Mouse (Mus musculus): ENCODE measurements around the gene Sdk1.

The Sdk1 gene

DNA sequence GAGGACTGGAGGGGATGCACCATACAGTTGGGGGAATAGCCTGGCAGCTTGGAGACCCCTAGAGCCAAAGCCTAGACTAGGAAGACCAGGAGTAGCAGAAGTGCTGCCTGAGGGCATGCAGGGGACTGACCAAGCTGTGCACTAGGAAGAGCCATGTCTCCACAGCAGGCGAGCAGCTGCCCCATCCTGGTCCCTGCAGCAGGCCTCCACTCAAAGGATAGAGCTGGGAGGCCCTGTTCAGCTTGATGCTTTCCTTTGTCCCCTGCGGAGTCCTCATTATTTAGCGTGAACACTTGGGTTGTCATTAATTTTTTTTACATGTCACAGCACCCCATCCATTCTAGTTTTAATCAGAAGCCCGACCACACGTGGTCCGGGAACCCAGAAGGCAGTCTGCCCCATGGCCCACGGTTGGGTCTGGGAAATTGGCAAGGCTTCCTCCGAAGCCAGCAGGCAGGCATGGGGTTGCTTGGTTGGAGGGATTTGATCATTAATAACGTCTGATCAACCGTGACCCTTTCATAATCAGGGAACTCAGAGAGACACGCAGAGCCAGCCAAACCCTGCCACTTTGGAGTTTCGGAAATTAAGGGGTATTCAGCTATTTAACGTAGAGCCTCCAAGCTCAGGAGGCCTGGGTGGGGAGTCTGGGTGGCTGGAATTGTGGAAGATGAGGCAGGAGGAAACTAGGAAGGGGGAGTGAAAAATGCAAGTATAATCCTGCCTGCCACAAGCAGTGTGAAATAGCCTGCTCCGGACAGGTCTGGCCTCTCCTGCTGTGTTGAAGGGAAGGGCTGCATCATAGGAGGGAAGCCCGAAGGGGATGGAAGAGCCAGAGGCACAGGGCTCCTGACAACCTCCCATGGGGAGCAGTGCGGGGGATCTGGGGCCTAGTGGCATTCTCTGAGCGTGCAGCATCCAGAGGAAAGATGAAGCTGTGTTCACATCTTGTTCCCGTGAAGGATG, 872.2 kb downstream of the Sdk1 start:
- DNase-seq (ENCODE audit: low spot score in 2 of 2) = no peak

DNA sequence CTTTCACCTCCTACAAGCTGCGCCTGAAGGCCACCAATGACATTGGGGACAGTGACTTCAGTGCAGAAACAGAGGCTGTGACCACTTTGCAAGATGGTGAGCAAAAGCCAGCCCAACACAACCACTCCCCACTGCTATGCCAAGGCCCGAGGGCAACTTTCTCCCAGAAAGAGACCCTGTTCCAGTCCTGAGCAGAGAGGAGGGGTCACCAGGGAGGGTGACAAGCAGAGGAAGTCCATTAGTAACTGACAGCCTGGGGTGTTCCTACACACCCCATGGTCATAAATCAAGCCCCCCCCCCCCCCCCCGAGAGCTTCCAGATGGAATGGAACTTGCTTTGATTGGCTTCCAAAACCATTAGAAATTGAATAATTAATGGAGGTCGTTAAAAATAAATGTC, 886.5 kb downstream of the Sdk1 start:
- no peak for DNase-seq (ENCODE audit: low spot score in 2 of 2)

DNA sequence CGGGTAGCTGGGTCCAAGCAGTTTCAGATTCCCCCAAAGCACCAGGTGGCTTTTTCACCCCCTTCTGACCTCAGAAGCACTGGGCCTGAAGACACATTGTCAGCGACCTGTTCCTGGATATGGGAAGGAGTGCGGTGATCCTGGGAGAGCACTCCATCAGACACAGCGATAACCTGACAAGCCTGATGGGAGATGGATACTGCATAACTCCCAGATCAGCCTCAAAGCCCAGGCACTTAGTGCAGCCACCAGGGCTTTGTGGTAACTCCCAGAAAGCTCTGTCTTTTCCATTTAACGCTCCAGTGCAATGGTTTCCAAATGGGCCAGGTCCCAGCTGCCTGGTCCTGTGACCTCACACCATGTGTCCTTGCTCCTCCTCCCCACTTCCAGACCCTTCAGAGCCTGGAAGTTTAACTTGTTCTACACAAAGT, 886.9 kb downstream of the Sdk1 start:
- no peak for DNase-seq (ENCODE audit: low spot score in 2 of 2)

DNA sequence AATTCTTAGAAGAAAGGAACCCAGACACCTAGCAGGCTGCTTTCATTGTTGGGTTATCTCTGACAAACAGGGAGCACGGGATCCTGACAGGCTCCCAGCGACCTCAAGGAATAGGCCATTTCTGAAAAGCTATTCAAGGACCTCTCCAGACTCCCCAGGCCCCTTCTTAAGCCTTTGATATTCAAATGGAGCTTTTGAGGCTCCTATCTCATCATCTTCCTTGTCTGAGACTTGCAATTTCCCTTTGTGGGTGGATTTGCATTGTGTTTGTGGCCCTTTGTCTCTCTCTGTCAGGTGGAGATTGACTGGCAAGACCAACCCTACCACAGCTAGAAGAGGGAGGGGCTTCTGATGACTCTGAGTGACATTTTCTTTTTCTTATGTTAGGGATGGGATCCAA, 888.7 kb downstream of the Sdk1 start:
- no peak for DNase-seq (ENCODE audit: low spot score in 2 of 2)

DNA sequence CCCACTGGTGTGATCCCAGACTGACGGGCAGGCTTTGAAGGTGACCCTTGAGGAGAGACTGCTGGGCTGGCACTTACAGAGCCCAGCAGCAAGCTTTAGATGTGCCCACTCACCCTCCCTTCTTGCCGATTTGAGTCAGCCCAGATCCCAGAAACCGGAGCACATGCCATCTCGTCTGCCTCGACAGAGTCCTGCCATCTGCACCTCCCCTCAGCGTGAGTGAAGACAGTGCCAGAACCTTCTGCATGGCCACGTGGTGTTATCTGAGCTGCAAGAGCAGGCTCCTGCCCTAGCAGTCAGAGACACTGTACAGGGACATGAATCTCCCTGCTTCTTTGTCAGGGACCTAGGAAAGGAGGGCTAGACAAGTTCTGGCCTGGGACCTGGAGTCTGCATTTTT, 898.7 kb downstream of the Sdk1 start:
- DNase-seq (ENCODE audit: low spot score in 2 of 2) = peak; percentile 33 to 36

DNA sequence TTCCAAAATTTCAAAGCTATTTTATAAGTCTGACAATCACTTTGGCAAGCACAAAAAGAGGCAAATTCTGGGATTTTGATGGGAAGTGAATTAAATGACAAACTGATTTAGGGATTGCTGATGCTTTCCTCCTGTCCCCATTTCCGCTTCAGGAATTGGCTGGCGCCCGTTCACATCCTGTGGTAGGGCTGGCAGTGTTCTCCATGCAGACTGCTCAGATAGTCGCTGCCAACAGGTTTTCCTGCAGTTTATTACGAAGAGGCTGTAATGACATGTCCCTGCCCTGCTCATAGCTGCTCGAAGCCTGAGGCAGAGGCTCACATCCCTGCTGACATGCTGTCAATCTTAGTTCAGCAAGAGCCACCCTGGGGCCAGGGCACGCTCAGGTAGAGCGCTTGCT, 908.3 kb downstream of the Sdk1 start:
- no peak for DNase-seq (ENCODE audit: low spot score in 2 of 2)

DNA sequence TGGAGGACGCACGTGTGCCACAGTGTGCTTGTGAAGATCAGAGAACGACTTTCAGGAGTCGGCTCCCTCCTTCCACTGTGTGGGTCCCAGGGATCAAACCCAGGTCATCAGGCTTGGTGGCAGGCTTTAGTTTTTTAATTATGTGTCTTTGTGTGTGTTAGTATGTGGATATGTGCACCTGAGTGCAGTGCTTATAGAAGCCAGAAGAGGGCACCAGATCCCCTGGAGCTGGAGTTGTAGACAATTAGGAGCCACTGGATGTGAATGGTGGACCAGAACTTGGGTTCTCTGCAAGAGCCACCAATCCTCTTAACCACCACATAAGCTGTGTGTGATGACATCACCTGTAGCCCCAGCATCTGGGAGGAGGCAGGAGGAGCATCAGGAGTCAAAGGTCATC, 909.5 kb downstream of the Sdk1 start:
- DNase-seq (ENCODE audit: low spot score in 2 of 2) = no peak

DNA sequence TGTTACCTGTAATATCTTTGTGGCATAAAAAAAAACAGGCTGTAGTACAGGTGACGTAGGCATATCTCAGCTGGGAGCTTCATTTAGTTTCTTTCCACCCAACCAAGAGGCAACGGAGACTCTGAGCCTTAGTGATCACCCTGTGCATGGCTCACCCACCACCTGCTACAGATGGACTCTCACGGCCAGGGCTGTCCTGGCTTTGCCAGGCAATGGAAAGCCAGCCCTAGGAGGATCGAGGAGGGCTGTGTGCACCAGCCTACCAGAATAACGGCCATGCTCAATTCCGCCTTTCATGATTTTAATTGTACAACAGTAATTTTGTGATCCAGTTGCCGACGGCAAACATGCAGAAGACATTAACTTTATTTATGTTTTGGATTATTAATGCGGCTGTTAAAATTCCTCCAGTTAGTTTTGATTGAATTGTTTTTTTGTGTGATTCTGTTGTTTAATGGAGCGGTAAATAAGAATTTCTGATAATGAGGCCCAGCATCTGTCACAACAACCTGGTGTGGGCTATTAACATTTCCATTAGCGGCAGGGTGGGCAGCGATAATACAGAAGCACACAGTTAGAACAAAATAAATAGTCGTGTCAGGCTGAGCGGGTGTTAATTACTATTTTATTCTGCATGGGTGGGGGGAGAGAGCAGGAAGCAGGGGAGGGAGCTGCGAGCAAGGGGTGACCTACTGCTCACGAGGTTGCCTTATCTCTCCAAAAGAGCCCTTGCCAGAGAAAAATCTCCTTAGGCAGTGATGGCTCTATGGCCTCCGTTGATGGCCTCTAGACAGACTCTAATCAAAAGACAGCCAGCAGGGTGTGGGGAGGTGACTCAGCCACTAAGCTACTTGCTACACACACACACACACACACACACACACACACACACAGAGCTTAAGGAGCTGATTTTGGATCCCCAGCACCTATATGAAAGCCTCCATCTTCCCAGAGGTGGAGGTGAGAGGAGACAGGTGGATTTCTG, 915.9 kb downstream of the Sdk1 start:
- DNase-seq (ENCODE audit: low spot score in 2 of 2) = no peak

DNA sequence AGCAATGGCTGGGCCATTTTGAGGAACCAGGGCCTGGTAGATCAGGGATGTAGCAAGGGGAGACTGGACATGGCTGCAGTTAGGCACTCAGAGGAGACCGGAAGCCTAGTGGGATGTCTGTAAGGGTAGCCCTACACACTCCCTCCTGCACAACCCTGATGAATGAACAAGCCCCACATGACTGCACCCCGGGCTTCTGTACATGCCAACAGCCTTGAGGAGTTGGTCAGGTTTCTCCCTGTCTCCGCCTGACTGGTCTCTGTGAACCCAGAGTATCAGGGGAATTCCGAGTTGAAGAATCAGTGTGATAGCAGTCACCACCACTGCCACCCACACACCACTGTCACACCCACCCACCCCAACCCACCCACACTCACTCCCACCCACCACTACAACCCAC, 922.2 kb downstream of the Sdk1 start:
- no peak for DNase-seq (ENCODE audit: low spot score in 2 of 2)

DNA sequence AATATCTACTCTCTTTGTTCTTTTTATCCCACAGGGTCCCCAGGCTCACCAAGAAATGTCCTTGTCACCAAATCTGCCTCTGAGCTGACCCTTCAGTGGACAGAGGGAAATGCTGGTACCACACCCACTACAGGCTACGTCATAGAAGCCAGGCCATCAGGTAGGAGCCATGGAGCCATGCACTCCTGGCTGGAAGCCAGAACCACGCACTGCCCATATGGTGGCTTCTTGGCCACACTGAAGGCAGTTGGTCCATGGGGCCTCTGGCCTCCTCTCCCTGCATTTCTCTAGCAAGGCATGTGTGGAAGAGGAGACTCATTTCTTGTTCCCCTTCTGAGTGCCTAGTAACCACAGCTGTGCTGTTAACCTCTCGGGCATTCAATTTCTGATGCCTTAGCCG, 932.3 kb downstream of the Sdk1 start:
- DNase-seq (ENCODE audit: low spot score in 2 of 2) = no peak

DNA sequence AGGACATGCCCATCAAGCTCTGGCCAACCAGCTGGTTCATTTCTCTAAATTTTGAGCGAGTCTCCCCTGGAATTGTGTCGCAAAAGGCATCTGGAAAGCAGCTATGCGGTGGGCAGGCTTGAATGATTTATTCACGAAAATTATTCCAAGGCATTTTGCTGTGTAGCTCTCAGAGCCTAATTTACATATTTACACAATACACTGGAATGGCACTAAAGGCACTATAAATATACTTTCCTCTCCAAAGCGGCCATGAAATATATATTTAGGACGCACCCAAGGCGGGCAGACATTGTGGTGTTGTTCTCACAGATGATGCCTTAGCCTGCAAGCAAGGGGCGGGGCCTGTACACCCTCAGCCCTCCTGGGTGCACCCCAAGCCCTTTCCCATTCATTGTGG, 936.9 kb downstream of the Sdk1 start:
- DNase-seq (ENCODE audit: low spot score in 2 of 2) = peak; percentile 8 to 34

DNA sequence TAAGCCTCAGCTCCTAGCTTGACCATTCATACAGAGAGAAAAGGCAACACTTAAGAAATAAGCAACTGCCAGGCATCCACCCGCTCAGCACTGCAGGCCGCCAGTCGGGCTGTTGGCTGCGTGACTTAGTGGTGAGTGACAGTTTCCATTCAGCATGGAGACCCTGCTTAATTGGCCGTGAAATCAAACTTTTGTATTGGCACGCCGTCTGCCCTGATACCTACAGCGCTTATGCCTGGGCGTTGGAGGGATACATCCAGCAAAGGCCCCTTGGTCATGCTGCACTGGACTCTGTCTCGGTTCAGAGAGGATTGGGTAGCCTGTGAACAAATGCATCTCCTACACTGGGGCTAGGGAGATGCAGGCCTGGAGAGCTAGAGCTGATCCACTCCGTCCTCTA, 938.0 kb downstream of the Sdk1 start:
- no peak for DNase-seq (ENCODE audit: low spot score in 2 of 2)

DNA sequence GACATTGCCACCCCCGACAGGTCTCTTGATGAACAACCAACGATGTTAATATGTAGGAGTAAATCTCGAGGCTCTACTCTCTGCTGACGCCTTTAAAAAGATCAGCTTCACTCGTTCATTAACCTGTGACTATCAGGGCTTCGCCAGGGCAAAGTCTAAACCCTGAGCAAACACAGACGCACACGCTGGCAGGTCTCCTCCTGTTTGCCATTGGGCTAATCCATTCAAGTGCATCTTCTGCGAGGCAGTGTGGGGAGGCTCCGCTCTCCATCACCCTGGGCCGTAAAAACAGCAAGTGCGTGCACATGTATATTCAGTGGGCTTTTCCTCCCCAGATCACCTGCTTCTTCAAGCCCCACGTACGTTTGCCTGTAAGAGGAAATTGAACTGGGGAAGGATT, 940.6 kb downstream of the Sdk1 start:
- no peak for DNase-seq (ENCODE audit: low spot score in 2 of 2)

DNA sequence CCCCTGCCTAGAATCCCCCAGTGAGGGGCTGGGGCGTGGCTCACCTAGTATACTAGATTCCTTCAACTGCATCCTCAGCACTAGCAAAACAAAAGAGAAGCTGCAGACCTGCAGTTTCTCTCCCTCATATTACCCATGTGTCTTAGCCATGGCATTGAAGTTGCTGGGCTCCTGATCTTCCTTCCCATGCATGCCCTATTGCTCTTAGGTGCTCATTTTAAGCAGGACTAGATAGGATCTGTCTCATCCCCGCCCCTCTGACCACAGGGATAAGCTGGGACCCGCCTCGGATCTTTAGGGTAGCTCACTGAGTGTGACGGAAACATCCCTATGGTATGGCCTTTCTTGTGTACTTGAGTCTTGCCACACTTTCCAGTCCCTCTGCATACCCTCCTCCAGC, 947.5 kb downstream of the Sdk1 start:
- DNase-seq (ENCODE audit: low spot score in 2 of 2) = no peak

DNA sequence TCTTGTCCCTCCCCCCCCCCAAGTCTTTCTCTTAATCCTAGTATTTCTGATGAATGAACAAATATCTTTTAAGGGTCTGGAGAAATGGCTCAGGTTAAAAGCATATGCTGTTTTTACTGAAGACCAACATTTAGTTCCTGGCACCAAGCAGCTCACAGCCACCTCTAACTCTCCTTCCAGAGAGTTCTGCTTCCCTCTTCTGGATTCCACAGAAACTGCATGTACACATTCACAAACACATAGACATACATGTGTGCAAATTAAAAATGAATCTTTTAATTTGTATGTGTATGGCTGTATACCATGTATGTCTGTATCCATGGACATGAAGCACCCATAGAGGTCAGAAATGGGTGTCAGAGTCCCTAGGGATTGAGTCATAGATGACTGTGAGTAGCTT, 968.6 kb downstream of the Sdk1 start:
- no peak for DNase-seq (ENCODE audit: low spot score in 2 of 2)

DNA sequence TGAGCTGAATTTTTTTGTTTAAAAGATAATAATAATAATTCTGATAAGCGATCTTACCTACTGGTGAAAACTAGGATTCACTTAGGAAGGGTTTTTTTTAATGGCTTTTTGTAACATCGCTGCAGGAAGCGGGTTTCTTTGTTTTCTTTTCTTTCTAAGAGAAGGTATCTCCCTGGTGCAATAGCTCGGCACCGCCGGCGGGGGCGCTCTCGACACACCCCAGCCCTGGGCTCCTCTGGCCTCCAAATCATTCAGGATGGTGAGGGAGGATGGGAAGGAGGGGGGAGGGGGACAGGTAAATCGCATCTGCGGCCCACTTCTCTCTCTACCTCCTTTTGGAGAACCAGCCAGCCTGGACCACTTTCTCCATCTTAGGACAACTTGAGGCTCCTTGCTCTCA, 971.0 kb downstream of the Sdk1 start:
- DNase-seq (ENCODE audit: low spot score in 2 of 2) = no peak

DNA sequence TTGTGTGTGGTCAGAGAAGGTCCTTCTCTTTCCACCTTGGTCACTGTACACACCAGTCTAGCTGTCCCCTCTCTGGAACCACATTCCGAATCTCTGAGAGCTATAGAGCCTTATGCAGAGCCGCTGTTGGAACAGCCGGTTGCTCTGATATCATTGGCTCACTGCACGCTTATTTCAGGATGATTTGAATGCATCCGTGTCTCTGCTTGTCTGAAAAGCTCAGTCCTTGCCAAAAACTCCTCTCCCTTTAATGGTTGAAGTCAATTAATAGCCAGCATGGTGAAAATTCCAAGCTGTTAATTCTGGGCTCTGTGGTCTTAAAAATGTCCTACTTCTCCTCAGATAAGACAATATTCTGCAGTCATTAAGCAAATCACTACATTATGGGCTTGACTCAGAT, 974.7 kb downstream of the Sdk1 start:
- DNase-seq (ENCODE audit: low spot score in 2 of 2) = no peak

DNA sequence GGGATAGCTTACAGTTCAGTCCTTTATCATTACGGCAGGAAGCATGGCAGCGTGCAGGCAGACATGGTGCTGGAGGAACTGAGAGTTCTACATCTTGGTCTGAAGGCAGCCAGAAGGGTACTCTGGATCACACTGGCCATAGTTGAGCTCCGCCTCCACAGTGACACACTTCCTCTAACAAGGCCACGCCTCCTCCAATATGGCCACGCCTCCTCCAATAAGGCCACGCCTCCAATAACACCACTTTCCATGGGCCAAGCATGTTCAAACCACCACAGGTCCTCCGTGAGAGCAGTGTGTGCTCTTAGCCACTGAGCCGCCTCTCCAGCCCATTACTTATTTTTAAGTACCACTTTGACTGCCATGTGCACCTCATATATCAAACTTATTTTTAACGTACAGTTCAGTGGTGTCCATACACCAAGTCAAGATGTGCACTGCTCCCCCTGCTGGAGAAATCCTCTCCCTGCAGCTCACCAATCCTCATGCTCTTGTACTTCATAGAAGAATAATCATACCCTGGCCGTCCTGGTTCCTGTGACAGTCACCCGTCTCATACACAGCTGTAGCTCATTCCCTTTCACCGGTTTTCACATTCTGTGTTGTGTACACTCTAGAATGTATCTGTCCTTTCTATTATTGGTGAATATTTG, 979.7 kb downstream of the Sdk1 start:
- DNase-seq (ENCODE audit: low spot score in 2 of 2) = no peak

DNA sequence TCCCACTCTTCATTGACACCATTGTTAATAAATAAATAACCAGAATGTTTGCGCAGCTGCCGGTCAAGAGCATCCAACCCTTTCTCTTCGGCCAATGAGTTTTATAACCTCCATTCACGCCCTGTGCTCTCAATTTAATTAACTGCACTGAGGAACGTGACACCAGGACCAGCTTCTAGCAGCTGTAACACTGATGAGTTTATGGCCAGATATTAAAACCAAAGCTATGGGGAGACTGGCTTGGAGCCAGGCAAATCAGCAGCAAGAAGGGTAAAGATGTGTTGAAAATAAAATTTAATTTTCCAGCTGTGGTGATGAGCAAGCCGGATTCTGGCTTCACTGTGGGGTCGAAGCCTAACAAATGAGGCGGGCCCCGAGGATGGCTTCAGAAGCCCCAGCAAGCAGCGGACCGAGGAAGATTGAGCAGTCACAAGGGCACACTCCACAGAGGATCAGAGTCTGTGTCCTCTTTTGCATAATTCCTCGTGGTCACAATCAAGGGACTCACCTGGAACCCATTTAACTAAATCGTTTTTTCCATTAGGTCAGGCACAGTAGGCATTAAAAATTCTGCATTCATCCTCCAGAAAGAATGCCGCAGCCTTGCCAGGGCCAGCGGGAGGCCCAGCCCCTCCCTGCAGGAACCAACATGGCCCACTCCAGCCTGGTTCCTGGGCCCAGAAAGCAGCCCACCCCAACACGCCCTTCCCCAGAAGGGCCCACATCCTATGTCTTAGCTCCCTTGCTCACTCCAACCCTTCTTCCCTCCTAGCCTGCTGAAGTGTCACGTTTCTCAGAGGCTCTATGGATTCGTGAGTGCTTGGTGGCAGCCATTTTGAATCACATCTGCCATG, 987.9 kb downstream of the Sdk1 start:
- DNase-seq (ENCODE audit: low spot score in 2 of 2) = no peak

DNA sequence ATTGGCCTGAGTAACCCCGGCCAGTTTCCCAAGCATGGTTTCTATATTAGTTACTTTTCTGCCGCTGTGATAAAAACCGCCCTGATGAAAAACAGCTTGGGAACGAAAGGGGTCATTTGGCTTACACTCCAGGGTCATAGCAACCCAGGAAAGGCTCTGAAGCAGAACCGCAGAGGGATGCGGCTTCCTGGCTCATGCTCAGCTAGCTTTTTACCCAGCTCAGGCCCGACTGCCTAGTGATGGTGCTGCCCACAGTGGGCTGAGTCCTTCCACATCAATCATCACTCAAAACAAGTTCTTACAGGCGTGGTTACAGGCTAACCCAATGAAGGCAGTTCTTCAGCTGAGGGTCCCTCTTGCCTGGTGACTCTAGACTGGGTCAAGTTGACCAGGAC, 988.5 kb downstream of the Sdk1 start:
- DNase-seq (ENCODE audit: low spot score in 2 of 2) = no peak

DNA sequence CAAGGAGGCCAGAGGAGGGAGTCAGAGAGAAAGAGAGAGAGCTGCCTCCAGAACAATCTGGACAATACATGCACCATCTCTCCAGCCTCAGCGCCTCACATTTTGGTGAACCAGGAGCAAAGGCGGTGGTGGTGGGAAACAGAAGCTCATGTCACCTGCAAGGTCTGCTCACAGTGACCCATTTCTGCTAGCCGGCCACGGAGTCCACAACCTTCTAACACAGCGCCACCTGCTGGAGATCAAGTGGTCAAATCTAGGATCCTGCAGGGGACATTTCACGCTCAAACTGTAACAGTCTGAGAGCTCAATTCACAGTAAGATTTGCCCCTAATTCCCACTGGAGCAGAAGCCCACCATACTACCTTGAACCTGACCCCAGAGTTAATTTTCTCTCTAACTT, 999.0 kb downstream of the Sdk1 start:
- DNase-seq (ENCODE audit: low spot score in 2 of 2) = no peak

Measured in right cerebral cortex, postnatal 36 days (tissue).